Mouse (Mus musculus): ENCODE data around the gene Vps18. TPM values are rescaled to one million over a fixed set of nuclear protein-coding genes. Genes with fewer than 3 reads are reported as not detected.

The Vps18 gene
- polyA plus RNA-seq, 1 experiment from 2014 or later = 12.0 TPM

DNA sequence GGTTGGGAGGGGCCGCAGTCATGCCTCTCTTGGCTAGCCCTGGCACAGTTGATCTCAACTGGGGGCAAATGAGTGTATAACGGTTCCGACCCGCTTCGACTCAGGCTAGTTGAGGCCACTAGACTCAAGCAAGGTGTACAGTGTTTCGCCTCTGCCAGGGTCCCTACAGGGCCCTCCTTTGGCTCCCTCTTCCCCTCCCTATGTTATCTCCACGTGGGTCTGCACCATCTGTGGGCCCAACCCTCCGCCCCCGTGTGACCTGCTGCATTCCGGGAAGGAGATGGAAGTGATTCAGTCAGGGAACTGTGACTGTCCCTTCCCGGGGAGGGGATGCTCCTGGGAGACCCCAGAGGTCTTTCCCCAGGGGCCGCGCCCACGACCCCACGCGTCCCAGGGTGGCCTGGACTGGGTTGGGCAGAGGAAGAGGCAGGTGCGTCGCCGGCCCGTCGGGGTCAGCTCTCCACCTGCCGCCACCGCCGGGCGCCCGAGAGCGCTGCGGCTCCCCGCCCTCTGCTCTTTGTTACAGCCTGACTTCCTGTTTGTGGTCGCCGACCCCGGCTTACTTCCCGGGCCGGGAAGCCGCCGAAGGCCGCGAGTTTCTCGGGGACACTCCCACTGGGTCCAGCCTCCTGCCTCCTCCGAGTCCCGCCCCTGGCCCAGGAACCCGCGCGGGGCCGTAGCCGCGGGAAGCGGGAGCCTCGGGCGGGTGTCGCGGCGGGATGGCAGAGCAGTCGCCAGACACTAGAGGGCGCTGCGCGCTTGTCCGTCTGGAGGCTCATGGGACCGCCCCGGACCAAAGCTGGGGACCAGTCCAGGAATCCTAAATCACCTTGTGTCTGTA is 49.1 kb downstream of the Vps18 start:
- Histone ChIP-seq H3K4me1 (ENCODE audit: control insufficient read depth, insufficient read depth, low read length) (peaks cover 3% of the 10 kb centered on the region; the same call in 1 of the 2 replicates), H3K27ac (ENCODE audit: low read depth, low read length) (peak overlapping the region; percentile 52), H3K4me3 (ENCODE audit: low read depth, low read length) (peak overlapping the region; percentile 54), H3K4me2 (ENCODE audit: low read length) (peak overlapping the region; percentile 79), H3K9ac (ENCODE audit: low read length) (peak overlapping the region; percentile 82), H3K27me3 (replicated peaks; ENCODE audit: control insufficient read depth, insufficient read depth, low read length) (peaks cover 3% of the 10 kb centered on the region), H3K36me3 (ENCODE audit: control insufficient read depth, insufficient read depth, low read length) (no peaks in the 10 kb centered on the region), H3K9me3 (replicated peaks; ENCODE audit: control insufficient read depth, low read length) (no peaks in the 10 kb centered on the region)
- ATAC-seq = peak; percentile 89
- peak; percentile 88 for DNase-seq (ENCODE audit: low spot score)
- 8% methylated on average over 59 of the region's 60 CpGs for WGBS

DNA sequence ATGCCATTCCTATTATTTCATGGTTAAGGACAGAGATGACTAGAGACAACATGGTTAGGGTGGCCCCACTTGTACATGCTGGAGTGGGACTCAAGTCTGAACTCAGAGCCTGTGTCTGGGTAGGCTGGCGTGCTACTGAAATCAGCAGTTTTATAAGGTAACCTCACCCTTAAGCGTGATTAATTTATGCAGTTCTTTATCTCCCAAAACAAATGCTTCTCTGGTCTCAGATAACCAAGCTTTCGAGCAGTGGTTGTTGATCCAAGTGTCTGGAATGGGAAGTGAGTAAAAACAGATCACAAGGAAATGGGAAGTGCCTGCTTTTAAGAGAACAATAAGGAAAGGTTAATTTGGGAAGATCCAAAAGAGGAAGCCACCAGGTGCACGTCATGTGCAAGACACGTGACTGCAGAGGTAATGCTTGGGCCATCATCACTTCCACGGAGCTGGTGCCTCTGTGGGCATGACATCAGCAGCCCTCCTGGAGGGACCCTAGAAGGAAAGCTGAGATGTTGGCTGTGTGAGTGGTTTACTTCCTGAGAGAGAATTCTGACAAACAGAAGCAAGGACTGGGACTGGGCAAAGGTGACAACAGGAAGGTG is 56.1 kb downstream of the Vps18 start:
- Histone ChIP-seq H3K27me3 (replicated peaks; ENCODE audit: control insufficient read depth, insufficient read depth, low read length) (0 out of 2 replicates have a peak, but pooled peaks cover 3% of the 10 kb centered on the region), H3K9ac (ENCODE audit: low read length) (no peak overlapping the region), H3K4me3 (ENCODE audit: low read depth, low read length) (no peak overlapping the region), H3K36me3 (ENCODE audit: control insufficient read depth, insufficient read depth, low read length) (no peaks in the 10 kb centered on the region), H3K4me1 (ENCODE audit: control insufficient read depth, insufficient read depth, low read length) (no peaks in the 10 kb centered on the region), H3K4me2 (ENCODE audit: low read length) (no peak overlapping the region), H3K9me3 (replicated peaks; ENCODE audit: control insufficient read depth, low read length) (no peaks in the 10 kb centered on the region), H3K27ac (ENCODE audit: low read depth, low read length) (no peak overlapping the region)
- DNase-seq (ENCODE audit: low spot score) (no peak), ATAC-seq (no peak)
- 53% methylated on average over 6 of the region's 6 CpGs for WGBS

Other genes starting within 250 kb of the Vps18 start
- 21.1 and 25.2 TPM in 2 replicates for gene Knl1, start 241.6 kb upstream of the Vps18 start, polyA plus RNA-seq (2014; fragmentation: Nextera tagmentation; extraction: Ambion mirVana)
- gene Rad51, start 175.9 kb upstream of the Vps18 start, polyA plus RNA-seq (2014; fragmentation: Nextera tagmentation; extraction: Ambion mirVana) = 20.9 and 29.9 TPM in 2 replicates
- 43.5 and 53.7 TPM in 2 replicates for gene Rmdn3, start 131.7 kb upstream of the Vps18 start, polyA plus RNA-seq (2014; fragmentation: Nextera tagmentation; extraction: Ambion mirVana)
- gene Gchfr, start 121.0 kb upstream of the Vps18 start, polyA plus RNA-seq (2014; fragmentation: Nextera tagmentation; extraction: Ambion mirVana) = 1.7 and 2.5 TPM in 2 replicates
- gene Gm14137, start 114.2 kb upstream of the Vps18 start, polyA plus RNA-seq (2014; fragmentation: Nextera tagmentation; extraction: Ambion mirVana) = 0.31 and 0.48 TPM in 2 replicates
- gene Zfyve19, start 80.1 kb upstream of the Vps18 start, polyA plus RNA-seq (2014; fragmentation: Nextera tagmentation; extraction: Ambion mirVana) = 62.8 and 67.6 TPM in 2 replicates
- 24.6 and 29.0 TPM in 2 replicates for gene Dnajc17, start 79.9 kb upstream of the Vps18 start, polyA plus RNA-seq (2014; fragmentation: Nextera tagmentation; extraction: Ambion mirVana)
- gene Ppp1r14d, start 58.8 kb upstream of the Vps18 start, polyA plus RNA-seq (2014; fragmentation: Nextera tagmentation; extraction: Ambion mirVana) = not detected in 2 replicates
- 0.27 and 0.39 TPM in 2 replicates for gene Spint1, start 51.4 kb upstream of the Vps18 start, polyA plus RNA-seq (2014; fragmentation: Nextera tagmentation; extraction: Ambion mirVana)
- gene Rhov, start 17.5 kb upstream of the Vps18 start, polyA plus RNA-seq (2014; fragmentation: Nextera tagmentation; extraction: Ambion mirVana) = 8.5 and 12.7 TPM in 2 replicates
- 2.9 and 3.8 TPM in 2 replicates for gene Dll4, start 37.0 kb downstream of the Vps18 start, polyA plus RNA-seq (2014; fragmentation: Nextera tagmentation; extraction: Ambion mirVana)
- gene Chac1, start 62.5 kb downstream of the Vps18 start, polyA plus RNA-seq (2014; fragmentation: Nextera tagmentation; extraction: Ambion mirVana) = 3.5 and 3.8 TPM in 2 replicates
- 3.9 and 4.3 TPM in 2 replicates for gene Ino80, start 188.9 kb downstream of the Vps18 start, polyA plus RNA-seq (2014; fragmentation: Nextera tagmentation; extraction: Ambion mirVana)